Mouse (Mus musculus) lung, postnatal 0 days (tissue): ENCODE data around the gene Ell2.

Experiments used
- CTCF ChIP-seq: IDR thresholded peaks from 2 replicates; pipeline ENCODE4 v1.5.1; 2016; ENCODE audit warnings: antibody characterized with exemption, mild to moderate bottlenecking
- EP300 ChIP-seq: IDR thresholded peaks from 2 replicates; pipeline ENCODE4 v1.6.1; 2016; ENCODE audit warnings: antibody characterized with exemption, mild to moderate bottlenecking, control low read depth

DNA sequence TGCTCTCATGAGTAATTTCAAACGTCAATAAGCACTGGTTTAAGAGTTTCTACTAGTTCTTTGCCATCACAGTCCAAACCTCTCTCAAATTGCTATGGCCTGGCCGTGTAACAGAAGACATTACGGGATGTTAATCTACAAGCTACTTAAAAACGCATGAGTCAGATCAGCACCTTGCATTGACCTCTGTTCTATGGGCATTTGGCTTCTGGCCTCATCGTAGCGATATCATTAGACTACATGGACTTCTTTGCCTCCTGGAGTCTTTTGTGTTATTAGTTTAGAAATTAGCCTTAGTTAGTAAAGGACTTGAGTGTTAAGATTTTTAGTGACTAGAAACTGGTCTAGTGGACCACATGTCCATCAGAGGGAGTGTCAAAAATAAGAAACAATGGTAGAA, 7.8 kb downstream of the Ell2 start:
- TF ChIP-seq CTCF (no peak), EP300 (no peak)
